Mouse (Mus musculus) right cerebral cortex, postnatal 10 days (tissue): ENCODE measurements at regions not wholly inside any gene's neighbourhood (a gene's known extent, or its start where the extent isn't known, plus 50 kb on each side); places are given as distances from the start of the nearest gene placed in this dataset.

Experiments
- DNase-seq, 2 experiments: peaks; one replicate each; pipeline ENCODE4 v3.0.0; 2021; ENCODE audit warnings: low spot score in 2 of 2

DNA sequence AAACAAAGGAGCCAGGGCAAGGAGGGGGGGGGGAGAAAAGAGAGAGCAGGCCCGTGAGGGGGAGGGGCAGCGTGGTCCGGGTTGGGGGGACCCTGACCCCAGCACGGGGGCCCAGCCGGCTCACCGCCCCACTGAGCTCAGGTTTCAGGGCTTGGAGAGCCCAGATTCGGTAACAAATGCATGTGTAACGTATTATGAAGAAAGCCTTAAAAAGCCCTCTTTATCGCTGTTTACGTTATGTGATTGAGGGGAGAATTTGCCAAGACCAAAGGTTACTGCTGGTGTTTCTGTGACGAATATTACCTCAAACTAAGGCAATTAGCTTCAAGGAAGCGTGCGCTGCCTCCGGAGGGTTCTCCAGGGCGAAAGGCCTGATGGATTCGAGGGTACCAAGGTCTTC, 54.2 kb downstream of the Barx1 start:
- no peak for DNase-seq

DNA sequence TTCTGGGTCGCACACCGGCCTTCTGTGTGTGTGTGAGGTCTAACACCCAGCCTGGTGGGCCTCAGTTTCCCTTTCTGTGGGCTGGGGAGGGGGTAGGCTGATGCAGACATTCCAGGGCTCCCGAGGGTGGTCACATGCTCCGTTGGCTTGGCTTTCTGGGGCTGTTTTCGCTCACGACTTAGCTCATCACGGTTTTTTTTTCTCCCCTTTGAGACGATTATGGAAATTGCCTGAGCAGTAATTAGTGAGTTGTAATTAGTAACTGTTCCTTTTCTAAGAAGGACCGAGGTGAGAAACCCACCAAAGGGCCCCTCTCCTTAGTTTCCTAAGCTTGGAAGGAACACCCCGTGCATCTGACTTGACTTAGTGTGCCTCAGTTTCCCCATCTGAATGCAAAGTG, 54.7 kb downstream of the Barx1 start:
- no peak for DNase-seq

DNA sequence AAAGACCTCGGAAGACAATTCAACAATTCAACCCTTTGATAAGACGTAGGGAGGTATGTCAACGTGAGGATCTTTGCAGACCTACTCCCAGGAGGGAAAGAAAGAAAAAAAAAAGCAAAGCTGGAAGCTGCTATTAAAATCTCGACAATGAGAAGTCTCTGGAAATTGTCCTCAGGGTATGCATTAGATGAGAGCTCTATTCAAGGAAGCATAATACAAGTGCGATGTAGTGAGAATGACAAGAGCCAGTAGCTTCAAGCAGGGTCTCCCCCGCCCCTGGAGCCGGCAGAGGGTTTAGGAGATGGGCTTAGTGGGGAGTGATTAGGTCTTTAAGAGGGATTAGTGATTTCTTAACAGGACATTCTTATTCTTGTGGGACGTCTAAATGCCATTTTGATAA, 60.9 kb downstream of the Barx1 start:
- DNase-seq: no peak

DNA sequence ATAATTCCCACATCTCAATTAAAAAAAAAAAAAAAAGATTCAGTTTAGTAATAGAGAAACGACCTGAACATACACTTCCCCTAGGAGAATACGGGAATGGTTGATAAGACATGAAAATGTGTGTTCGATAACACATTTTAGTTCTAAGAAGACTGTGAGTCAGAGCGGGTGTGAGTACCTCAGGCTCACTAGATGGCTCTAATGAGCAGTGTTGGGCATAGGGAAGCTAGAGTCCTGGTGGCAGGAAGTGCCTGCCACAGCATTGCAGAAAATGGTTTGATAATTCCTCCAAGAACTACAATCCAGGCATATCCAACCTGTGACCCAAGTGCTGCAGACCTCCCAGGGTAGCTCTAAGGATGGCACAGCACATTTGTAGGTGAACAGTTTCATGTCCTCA, 63.6 kb downstream of the Barx1 start:
- no peak for DNase-seq

DNA sequence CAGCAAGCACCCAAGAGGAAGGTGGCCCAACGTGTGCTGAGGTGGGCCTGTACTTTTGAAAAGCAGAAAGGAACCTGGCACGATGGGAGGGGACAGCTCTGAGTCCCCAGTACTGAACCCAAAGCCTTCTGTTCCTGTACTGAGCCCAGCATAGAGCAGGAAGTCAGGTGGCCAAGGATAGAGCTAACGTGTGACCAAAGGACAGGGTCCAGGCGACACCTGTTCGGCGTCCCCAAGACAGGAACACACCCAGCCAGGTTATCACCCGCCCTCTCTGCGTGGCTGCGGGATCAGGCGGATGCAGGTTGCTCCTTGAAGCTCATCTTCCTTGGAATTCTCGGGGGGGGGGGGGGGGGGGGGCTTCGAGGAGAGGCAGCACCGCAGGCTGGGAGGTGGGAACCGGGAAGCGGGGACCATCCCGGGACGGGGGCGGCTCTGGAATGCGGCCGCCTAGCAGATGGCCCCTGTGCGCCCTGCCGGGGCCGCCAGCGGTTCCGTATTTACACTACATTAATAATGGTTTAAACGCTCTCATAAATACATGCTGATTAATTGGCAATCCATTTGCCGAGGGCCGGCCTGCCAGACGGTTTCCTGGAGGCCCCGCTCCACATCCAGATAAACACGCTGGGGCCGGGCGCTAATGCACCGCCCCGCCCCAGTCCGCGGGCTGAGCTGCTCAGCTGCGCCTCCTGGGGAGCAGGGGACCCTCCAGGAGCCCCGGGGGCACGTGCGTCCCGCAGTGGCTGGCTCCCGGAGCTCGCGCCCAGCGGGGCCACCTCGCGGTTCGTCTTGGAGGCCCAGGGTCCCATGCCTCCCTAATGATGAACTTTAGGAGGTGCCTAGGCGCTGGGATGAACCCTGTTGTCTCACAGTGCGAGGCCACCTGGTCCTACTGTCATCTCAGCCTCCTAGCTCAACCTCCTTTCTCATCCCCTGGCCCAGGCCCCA, 68.5 kb downstream of the Barx1 start:
- no peak for DNase-seq

DNA sequence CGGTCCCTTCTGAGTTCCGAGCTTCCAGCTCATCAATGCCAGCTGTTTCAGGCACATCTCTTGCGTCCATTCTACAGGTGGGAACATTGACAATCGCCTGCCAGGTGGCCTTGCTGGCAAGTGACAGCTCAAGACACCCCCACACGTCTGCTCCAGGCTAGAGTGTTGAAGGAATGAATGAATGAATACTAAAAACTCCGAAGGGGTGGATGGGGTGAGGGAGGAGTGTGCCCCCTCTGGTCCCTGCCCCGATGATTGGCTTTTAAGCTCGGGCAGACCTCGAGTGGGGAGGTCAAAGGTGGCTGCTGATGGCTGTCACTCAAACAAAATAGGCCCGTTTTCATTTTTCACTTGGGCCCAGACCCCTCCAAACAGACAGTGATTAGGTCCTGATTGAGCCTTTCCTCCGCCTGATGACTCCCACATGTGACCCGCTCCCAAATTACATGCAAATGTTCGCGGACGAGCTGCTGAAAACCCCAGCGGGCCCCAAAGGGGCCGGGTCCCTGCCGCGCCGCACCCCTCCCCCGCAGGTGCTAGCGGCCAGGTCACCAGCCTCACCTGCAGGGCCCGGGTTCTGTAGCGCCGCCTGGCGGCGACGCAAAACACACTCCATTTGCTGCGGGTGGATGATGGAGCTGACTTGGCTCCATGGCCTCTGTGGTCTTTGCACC, 69.5 kb downstream of the Barx1 start:
- peak; percentile 28 to 41 for DNase-seq

DNA sequence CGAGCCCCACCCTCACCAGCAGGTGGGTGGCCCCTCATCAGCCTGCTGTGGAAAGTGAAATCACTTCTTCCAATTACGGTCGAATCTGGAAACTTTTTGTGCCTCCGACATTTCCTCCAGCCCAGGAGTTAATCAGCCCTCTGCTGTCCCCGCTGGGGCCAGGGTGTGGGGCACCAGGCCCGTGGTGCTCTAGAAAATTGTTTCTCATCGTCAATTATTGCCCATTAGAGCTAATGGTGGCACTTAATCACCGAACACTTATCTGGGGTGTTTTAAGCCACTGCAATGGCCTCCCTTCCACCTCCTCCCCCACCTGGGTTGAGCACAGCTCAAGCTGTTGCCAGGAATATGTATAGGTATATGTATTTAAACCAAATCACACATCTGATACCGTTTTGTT, 72.2 kb downstream of the Barx1 start:
- DNase-seq: no peak

DNA sequence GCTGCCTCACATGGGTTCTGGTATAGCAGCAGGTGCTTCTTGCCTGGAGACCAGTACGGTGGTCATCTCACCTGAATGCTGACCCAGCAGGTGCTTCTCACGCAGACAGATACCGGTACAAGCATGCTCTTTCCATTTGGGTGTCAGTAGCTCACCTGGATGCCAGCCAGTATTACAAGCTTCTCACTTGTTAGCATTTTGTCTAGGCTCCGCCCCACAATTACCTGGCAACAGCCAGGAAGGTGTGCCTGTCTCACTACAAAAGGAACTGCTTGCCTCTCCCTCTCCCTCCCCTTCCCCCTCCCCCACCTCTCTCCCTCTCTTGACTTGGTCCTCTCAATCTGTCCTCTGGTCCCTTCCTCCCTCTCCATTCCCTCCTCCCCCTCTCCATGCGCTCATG, 82.8 kb downstream of the Barx1 start:
- DNase-seq: no peak

DNA sequence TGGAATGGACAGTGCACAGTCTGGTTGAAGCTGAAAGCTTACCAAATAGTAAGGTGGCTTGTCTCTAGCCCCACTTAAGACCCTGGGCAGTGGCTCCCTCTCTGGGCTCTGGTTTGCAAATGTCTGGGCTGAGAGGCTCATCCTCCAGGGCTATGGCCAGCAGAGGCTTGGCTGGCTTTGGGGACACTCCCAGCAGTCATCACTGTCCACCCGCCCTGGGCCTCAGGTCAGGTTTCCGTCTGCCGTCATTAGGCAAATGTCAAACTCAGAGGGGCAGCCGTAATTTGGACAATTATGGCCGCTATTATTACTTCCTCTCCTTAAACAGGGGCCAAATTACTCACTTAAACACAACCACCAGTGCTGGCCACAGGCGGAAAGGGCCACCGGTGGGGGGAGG, 83.5 kb downstream of the Barx1 start:
- no peak for DNase-seq
